Mouse (Mus musculus): ENCODE measurements around the gene Gm12169. TPM values are rescaled to one million over a fixed set of nuclear protein-coding genes. Genes with fewer than 3 reads are reported as not detected.
"Not testable (repeated sequence)": the region's sequence is repeated elsewhere in the genome, so short reads cannot be mapped to it uniquely, and the experiment has no call there.

Gm12169 gene
- total and polyA plus RNA-seq, 3 experiments: not detected

GRCm38 (mm10) chr11:46507146-46507545 is 16.9 kb upstream of the Gm12169 start:
- TF ChIP-seq POLR2A (IDR thresholded peaks at IDR 0.05; ENCODE audit: insufficient read depth, low read depth, low read length) (no peak), EP300 (IDR thresholded peaks at IDR 0.05; ENCODE audit: insufficient read depth, low read depth, low read length) (no peak), CTCF (IDR thresholded peaks at IDR 0.05) (no peak)
- no peak for DNase-seq
- no peak overlapping the region for H3K9ac ChIP-seq (ENCODE audit: low read depth, low read length)

GRCm38 (mm10) chr11:46509900-46510299 is 14.1 kb upstream of the Gm12169 start:
- TF ChIP-seq CTCF (IDR thresholded peaks at IDR 0.05) (no peak), EP300 (IDR thresholded peaks at IDR 0.05; ENCODE audit: insufficient read depth, low read depth, low read length) (no peak), POLR2A (IDR thresholded peaks at IDR 0.05; ENCODE audit: insufficient read depth, low read depth, low read length) (no peak)
- Histone ChIP-seq H3K36me3 (ENCODE audit: control insufficient read depth, insufficient read depth, low read length) (no peaks in the 10 kb centered on the region), H3K27me3 (ENCODE audit: control insufficient read depth, insufficient read depth, low read length) (no peaks in the 10 kb centered on the region), H3K4me3 (no peak overlapping the region), H3K4me1 (ENCODE audit: control insufficient read depth, insufficient read depth, low read length) (no peaks in the 10 kb centered on the region), H3K27ac (no peak overlapping the region), H3K9ac (ENCODE audit: low read depth, low read length) (no peak overlapping the region), H3K79me2 (replicated peaks; ENCODE audit: control insufficient read depth, insufficient read depth, low read length) (no peaks in the 10 kb centered on the region)
- intact Hi-C loops (cut with DNase I): no loop called here
- no peak for DNase-seq
- WGBS: 94% methylated on average over 5 of the region's 5 CpGs

More at GRCm38 (mm10) chr11:46507146-46507545, 16.9 kb upstream of the Gm12169 start:
- Histone ChIP-seq H3K36me3 (ENCODE audit: control insufficient read depth, insufficient read depth, low read length) (no peaks in the 10 kb centered on the region), H3K27ac (no peak overlapping the region), H3K27me3 (ENCODE audit: control insufficient read depth, insufficient read depth, low read length) (no peaks in the 10 kb centered on the region), H3K4me1 (ENCODE audit: control insufficient read depth, insufficient read depth, low read length) (no peaks in the 10 kb centered on the region), H3K79me2 (replicated peaks; ENCODE audit: control insufficient read depth, insufficient read depth, low read length) (no peaks in the 10 kb centered on the region), H3K4me3 (no peak overlapping the region)
- intact Hi-C loops (cut with DNase I): no loop called here
- WGBS: 52% methylated on average over 3 of the region's 3 CpGs

GRCm38 (mm10) chr11:46521341-46521740 is 2.7 kb upstream of the Gm12169 start:
- H3K79me2 ChIP-seq (replicated peaks; ENCODE audit: control insufficient read depth, insufficient read depth, low read length); H3K4me3 ChIP-seq; intact Hi-C loops (cut with DNase I); H3K27me3 ChIP-seq (ENCODE audit: control insufficient read depth, insufficient read depth, low read length); H3K27ac ChIP-seq; H3K36me3 ChIP-seq (ENCODE audit: control insufficient read depth, insufficient read depth, low read length); H3K9ac ChIP-seq (ENCODE audit: low read depth, low read length); DNase-seq; H3K4me1 ChIP-seq (ENCODE audit: control insufficient read depth, insufficient read depth, low read length): not testable (repeated sequence)
- WGBS: 77% methylated on average over 5 of the region's 5 CpGs

- no peaks in the 10 kb centered on the region for H3K36me3 ChIP-seq (ENCODE audit: control insufficient read depth, insufficient read depth, low read length)
- H3K79me2 ChIP-seq (replicated peaks; ENCODE audit: control insufficient read depth, insufficient read depth, low read length): no peaks in the 10 kb centered on the region
- H3K27me3 ChIP-seq (ENCODE audit: control insufficient read depth, insufficient read depth, low read length): no peaks in the 10 kb centered on the region
- DNase-seq: no peak
- no peak overlapping the region for H3K27ac ChIP-seq
- no peak for TF ChIP-seq POLR2A (IDR thresholded peaks at IDR 0.05; ENCODE audit: insufficient read depth, low read depth, low read length)
- no peak for TF ChIP-seq EP300 (IDR thresholded peaks at IDR 0.05; ENCODE audit: insufficient read depth, low read depth, low read length)
- TF ChIP-seq CTCF (IDR thresholded peaks at IDR 0.05): 0 out of 2 replicates have a peak, but pooled peaks have one; percentile 8
- H3K9ac ChIP-seq (ENCODE audit: low read depth, low read length): no peak overlapping the region
- intact Hi-C loops (cut with DNase I): no loop called here
- H3K4me1 ChIP-seq (ENCODE audit: control insufficient read depth, insufficient read depth, low read length): no peaks in the 10 kb centered on the region
- 72% methylated on average over 3 of the region's 3 CpGs for WGBS
- H3K4me3 ChIP-seq: no peak overlapping the region
Measured at GRCm38 (mm10) chr11:46522719-46523118, 1.3 kb upstream of the Gm12169 start.

GRCm38 (mm10) chr11:46530149-46530548 is 6.1 kb downstream of the Gm12169 start:
- intact Hi-C loops (cut with DNase I): no loop called here
- 83% methylated on average over 4 of the region's 4 CpGs for WGBS
- Histone ChIP-seq H3K36me3 (ENCODE audit: control insufficient read depth, insufficient read depth, low read length) (no peaks in the 10 kb centered on the region), H3K27me3 (ENCODE audit: control insufficient read depth, insufficient read depth, low read length) (no peaks in the 10 kb centered on the region), H3K9ac (ENCODE audit: low read depth, low read length) (no peak overlapping the region), H3K4me1 (ENCODE audit: control insufficient read depth, insufficient read depth, low read length) (no peaks in the 10 kb centered on the region), H3K27ac (no peak overlapping the region), H3K4me3 (no peak overlapping the region), H3K79me2 (replicated peaks; ENCODE audit: control insufficient read depth, insufficient read depth, low read length) (no peaks in the 10 kb centered on the region)
- DNase-seq: no peak
- TF ChIP-seq POLR2A (IDR thresholded peaks at IDR 0.05; ENCODE audit: insufficient read depth, low read depth, low read length) (no peak), CTCF (IDR thresholded peaks at IDR 0.05) (no peak), EP300 (IDR thresholded peaks at IDR 0.05; ENCODE audit: insufficient read depth, low read depth, low read length) (no peak)

GRCm38 (mm10) chr11:46536978-46537377 is 13.0 kb downstream of the Gm12169 start:
- Histone ChIP-seq H3K27ac (no peak overlapping the region), H3K27me3 (ENCODE audit: control insufficient read depth, insufficient read depth, low read length) (no peaks in the 10 kb centered on the region), H3K79me2 (replicated peaks; ENCODE audit: control insufficient read depth, insufficient read depth, low read length) (no peaks in the 10 kb centered on the region), H3K4me1 (ENCODE audit: control insufficient read depth, insufficient read depth, low read length) (no peaks in the 10 kb centered on the region), H3K36me3 (ENCODE audit: control insufficient read depth, insufficient read depth, low read length) (no peaks in the 10 kb centered on the region), H3K9ac (ENCODE audit: low read depth, low read length) (no peak overlapping the region), H3K4me3 (no peak overlapping the region)
- 73% methylated on average over 4 of the region's 4 CpGs for WGBS
- TF ChIP-seq EP300 (IDR thresholded peaks at IDR 0.05; ENCODE audit: insufficient read depth, low read depth, low read length) (no peak), POLR2A (IDR thresholded peaks at IDR 0.05; ENCODE audit: insufficient read depth, low read depth, low read length) (no peak), CTCF (IDR thresholded peaks at IDR 0.05) (no peak)
- DNase-seq: no peak
- intact Hi-C loops (cut with DNase I): no loop called here
